Mouse (Mus musculus) gastrocnemius, postnatal 36 days (tissue): ENCODE data around the gene Vrtn. TPM values are rescaled to one million over a fixed set of nuclear protein-coding genes. Genes with fewer than 3 reads are reported as not detected.

Experiments
- DNase-seq, 2 experiments: peaks; one replicate each; pipeline ENCODE4 v3.0.0; 2022
- intact Hi-C: fragments of 180-260 bp; cut with DNase I; formaldehyde crosslinking; loops from one replicate; pipeline ENCODE4 v1.15.1; 2025
- total RNA-seq, 2 experiments: library from RNA; stranded (reverse); gene quantifications; 2 replicates each; pipeline ENCODE4 v1.2.3; 2021

Vrtn gene
- total RNA-seq, 2 experiments from 2014 or later, result not detected

DNA sequence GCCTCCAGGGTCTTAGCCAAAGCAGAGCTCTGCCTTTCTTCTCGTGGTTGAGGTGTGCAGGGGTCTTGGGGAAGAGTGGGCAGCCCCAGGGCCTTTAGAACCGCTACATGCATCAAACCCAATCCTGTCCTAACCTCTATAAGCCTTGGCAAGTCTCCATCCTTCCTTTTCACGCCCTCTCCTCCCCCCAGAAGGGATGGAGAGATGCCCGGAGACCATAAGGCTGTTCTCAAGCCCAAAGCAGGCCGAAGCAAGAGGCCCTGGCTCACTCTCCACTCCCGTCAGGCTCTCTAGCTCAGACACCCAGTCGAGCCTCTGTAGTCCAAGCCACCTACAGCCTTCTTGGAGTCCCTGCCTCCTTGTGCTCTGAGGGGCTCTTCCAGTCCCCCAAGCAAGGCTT, 43.8 kb downstream of the Vrtn start:
- intact Hi-C loops, result no loop called here
- no peak for DNase-seq

- intact Hi-C loops, result loop anchor here (2.0 kb wide), 1 partner anchor 37 kb away; no protein-coding TSS in a partner anchor
- no peak for DNase-seq
These were observed 45.4 kb downstream of the Vrtn start for GRCm38 (mm10) chr12:84686176-84686575.

DNA sequence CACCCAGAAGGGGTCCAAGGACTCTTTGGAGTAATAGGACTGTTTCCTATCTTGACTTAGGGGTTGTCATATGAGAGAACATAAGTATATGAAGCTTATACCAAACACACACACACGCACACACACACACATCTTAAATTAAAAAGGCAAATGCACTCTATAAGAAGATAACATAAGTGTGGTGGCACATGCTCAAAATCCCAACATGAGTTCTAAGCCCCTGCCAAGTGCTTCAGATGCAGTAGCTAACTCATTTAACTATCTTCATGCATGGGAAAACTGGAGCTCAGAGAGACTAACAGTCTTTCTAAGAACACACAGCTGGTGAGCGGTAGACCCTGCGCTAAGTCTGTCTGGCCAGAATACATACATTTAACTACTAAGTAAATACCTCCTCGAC, 46.7 kb downstream of the Vrtn start:
- intact Hi-C loops, result loop anchor here (2.0 kb wide), 1 partner anchor 39 kb away; no protein-coding TSS in a partner anchor
- DNase-seq, result no peak

- no peak for DNase-seq
- intact Hi-C loops, result no loop called here
These were observed 48.2 kb downstream of the Vrtn start for GRCm38 (mm10) chr12:84689051-84689450.

DNA sequence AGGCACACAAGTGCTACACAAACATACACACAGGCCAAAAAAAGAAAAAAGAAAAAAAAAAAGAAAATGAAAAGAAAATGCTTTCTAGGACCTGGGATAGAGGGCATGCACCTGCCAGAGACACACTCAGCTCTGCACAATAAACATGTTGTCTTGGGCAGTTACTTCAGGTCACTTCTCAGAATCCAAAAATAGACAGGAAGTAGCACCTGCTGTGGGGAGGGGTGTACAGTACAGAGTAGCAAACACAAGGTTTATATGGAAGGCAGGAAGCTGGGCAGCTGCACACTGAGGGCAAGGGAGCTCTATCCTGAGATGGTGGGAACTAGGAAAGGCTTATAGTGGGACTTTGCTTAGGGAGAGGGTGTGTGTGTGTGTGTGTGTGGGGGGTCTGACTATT, 50.5 kb downstream of the Vrtn start:
- no peak for DNase-seq
- intact Hi-C loops, result no loop called here

DNA sequence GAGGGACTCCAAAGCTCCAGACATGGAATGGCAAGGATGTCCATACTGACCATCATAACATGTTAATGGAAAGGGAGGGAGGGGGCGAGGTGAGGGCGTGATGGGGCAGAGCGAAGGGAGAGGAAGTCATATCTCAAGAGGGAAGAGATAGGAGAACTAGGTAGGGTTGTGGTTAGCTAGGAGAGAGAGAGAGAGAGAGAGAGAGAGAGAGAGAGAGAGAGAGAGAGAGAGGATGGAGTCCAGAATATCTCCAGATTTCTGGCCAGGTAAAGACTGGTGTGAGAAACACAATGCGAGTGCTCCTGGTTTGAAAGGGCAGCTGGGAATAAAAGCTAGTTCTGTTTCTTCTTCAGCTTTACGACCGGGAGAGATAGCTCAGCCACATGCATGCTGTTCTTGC, 51.3 kb downstream of the Vrtn start:
- no peak for DNase-seq
- intact Hi-C loops, result no loop called here

DNA sequence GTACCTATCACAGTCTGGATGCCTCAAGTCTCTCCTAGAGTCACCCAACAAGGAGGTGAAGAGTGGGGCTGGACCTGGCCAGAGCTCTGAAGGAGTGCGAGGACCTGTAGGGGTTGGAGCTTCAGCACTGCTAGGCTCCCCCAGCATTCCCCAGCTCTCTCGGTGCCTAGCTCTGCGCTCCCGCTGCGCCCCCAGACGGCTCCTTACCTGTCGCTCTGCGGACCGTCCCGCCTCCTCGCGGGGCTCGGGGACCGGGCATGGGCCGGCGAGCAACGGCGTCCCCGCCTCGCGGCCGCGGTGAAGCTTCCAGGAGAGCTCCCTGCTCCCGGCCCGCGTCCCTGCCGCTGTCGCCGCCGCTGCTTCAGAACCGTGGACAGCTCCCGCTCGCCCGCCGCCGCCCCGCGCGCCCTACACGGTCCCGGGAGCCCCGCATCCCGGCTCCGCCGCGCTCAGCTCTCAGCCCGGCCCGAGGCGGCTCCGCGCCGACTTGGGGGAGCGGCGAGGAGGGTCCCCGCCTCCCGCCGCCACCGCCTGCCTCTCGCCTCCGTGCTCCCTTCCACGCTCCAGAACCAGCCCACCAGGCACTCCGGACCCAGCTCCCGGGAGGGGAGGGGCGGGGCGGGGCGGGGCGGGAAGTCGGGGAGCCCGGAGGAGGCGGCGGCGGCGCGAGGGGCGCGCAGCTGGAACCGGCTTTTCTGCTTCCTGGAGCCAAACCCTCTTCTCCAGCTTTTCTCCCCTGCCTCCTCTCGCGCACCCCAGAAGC, 57.7 kb downstream of the Vrtn start, which contains the start of gene Syndig1l:
TSS of gene Syndig1l (minus strand) at position 513 of the 763 bp plus-strand sequence.
- peak; percentile 55 to 60 for DNase-seq
- intact Hi-C loops, result no loop called here

Other genes with a start within 250 kb of the Vrtn start
- gene Entpd5, start 232.0 kb upstream of the Vrtn start, total RNA-seq, result 10 to 100 TPM; 10.8 to 13.5 TPM
- 1 to 10 TPM; 1.4 to 1.7 TPM for gene Bbof1, start 231.9 kb upstream of the Vrtn start, total RNA-seq
- gene Rnf113a2, start 223.8 kb upstream of the Vrtn start, total RNA-seq, result 1 to 10 TPM; 5.8 to 6.7 TPM
- gene Aldh6a1, start 190.0 kb upstream of the Vrtn start, total RNA-seq, result 10 to 100 TPM; 70.2 to 91.6 TPM
- gene Lin52, start 189.6 kb upstream of the Vrtn start, total RNA-seq, result 10 to 100 TPM in 1 of 2 experiments, 1 to 10 TPM in 1; 6.2 to 10.2 TPM
- gene Vsx2, start 71.3 kb upstream of the Vrtn start, total RNA-seq, result not detected
- gene Abcd4, start 23.6 kb upstream of the Vrtn start, total RNA-seq, result 1 to 10 TPM; 3.4 to 4.0 TPM
- not detected for gene Syndig1l, start 57.8 kb downstream of the Vrtn start, total RNA-seq
- gene Npc2, start 132.1 kb downstream of the Vrtn start, total RNA-seq, result 10 to 100 TPM; 12.7 to 14.1 TPM
- gene Isca2, start 132.2 kb downstream of the Vrtn start, total RNA-seq, result 10 to 100 TPM; 39.0 to 42.6 TPM
- gene Ltbp2, start 235.5 kb downstream of the Vrtn start, total RNA-seq, result 1 to 10 TPM in 1 of 2 experiments, under 1 TPM in 1; 0.48 to 1.5 TPM